Mouse (Mus musculus) stomach, postnatal 0 days (tissue): Measurements from ENCODE around the gene Aurkb.

Experiments
- CTCF ChIP-seq: IDR thresholded peaks from 2 replicates; pipeline ENCODE4 v1.5.1; 2016; ENCODE audit warnings: antibody characterized with exemption, low read depth, mild to moderate bottlenecking, moderate library complexity
- EP300 ChIP-seq: optimal IDR thresholded peaks from 2 replicates; pipeline ENCODE3; 2016; ENCODE audit warnings: antibody characterized with exemption

- no peak for TF ChIP-seq EP300
- no peak for TF ChIP-seq CTCF
These were observed 8.4 kb downstream of the Aurkb start for GRCm38 (mm10) chr11:69053848-69054247.
